Mouse (Mus musculus): ENCODE results near the gene Zfp609. TPM values are rescaled to one million over a fixed set of nuclear protein-coding genes. Genes with fewer than 3 reads are reported as not detected.

Zfp609 gene
- polyA plus RNA-seq, 1 experiment from 2014 or later = 6.4 TPM

DNA sequence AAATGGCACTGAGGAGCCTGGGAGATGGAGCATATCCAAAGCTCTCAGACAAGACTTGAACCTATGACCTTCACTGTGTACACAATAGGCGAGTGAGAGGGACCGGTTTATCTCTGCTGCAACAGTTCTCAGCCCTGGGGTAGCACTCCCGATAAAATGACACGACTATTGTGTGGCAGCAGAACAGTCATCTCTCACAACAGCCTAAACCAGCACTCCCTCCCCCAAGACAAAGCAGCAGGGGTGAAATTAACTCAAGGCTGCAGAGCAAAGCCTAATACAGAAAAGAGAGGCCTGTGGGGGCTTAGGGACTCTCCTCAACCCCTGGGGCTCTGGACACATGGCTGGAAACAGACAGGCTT lies 1.2 kb downstream of the Zfp609 start:
- Histone ChIP-seq H3K27ac (replicated peaks; ENCODE audit: low read depth, low read length) (peak overlapping the region; percentile 98), H3K9ac (ENCODE audit: low read depth, low read length) (peak overlapping the region; percentile 98), H3K4me3 (ENCODE audit: low read depth, low read length) (peak overlapping the region; percentile 88), H3K27me3 (replicated peaks; ENCODE audit: control insufficient read depth, insufficient read depth, low read length) (no peaks in the 10 kb centered on the region), H3K4me1 (ENCODE audit: control insufficient read depth, insufficient read depth, low read length) (peaks cover 31% of the 10 kb centered on the region), H3K4me2 (ENCODE audit: low read depth, low read length) (peak overlapping the region; percentile 65), H3K36me3 (ENCODE audit: control insufficient read depth, insufficient read depth, low read length) (no peaks in the 10 kb centered on the region), H3K9me3 (ENCODE audit: control insufficient read depth, low read length) (no peaks in the 10 kb centered on the region)
- no peak for ATAC-seq (ENCODE audit: low read depth)
- 4% methylated on average over 4 of the region's 4 CpGs for WGBS
- DNase-seq (ENCODE audit: low spot score) = peak; percentile 30

DNA sequence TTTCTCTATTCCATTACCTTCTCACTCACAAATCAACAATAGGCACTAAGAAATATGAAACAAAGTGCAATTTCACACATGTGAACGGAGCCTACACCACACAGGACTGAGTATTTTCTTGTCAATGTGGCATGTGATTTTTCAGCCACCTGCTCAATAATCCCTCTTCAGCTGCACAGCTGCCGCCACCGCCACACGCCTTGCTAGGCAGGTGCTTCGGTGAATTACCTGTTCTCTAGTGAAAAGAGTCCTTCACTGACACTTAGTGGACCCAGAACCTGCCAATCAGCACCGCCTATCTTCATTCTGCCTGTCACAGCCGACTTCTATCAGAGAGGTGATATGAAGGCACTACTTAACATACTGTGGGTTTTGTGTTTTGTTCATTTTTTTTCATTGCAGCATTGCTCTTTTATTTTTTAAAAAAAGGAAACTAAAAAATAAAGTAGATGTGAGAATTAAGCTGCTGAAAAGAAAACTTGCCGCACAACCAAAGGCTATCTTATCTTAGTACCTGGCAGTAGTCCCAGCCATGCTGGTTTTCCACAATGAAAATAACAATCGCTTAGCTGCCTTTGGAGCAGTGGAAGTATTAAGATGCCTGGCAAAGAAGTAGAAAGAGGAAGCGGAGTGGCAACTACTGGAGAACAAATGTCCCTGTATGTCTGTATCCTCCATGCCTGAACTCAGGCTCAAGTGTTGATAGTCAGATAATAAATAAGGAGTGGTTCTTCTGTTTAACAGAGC lies 3.5 kb downstream of the Zfp609 start:
- no peaks in the 10 kb centered on the region for H3K9me3 ChIP-seq (ENCODE audit: control insufficient read depth, low read length)
- H3K27ac ChIP-seq (replicated peaks; ENCODE audit: low read depth, low read length) = no peak overlapping the region
- DNase-seq (ENCODE audit: low spot score) = peak; percentile 51
- no peak overlapping the region for H3K9ac ChIP-seq (ENCODE audit: low read depth, low read length)
- no peak overlapping the region for H3K4me2 ChIP-seq (ENCODE audit: low read depth, low read length)
- peaks cover 31% of the 10 kb centered on the region for H3K4me1 ChIP-seq (ENCODE audit: control insufficient read depth, insufficient read depth, low read length)
- no peak overlapping the region for H3K4me3 ChIP-seq (ENCODE audit: low read depth, low read length)
- peak; percentile 0; the same call in 1 of the 2 replicates for ATAC-seq (ENCODE audit: low read depth)
- no peaks in the 10 kb centered on the region for H3K36me3 ChIP-seq (ENCODE audit: control insufficient read depth, insufficient read depth, low read length)
- WGBS = 61% methylated on average over 10 of the region's 10 CpGs
- no peaks in the 10 kb centered on the region for H3K27me3 ChIP-seq (replicated peaks; ENCODE audit: control insufficient read depth, insufficient read depth, low read length)

DNA sequence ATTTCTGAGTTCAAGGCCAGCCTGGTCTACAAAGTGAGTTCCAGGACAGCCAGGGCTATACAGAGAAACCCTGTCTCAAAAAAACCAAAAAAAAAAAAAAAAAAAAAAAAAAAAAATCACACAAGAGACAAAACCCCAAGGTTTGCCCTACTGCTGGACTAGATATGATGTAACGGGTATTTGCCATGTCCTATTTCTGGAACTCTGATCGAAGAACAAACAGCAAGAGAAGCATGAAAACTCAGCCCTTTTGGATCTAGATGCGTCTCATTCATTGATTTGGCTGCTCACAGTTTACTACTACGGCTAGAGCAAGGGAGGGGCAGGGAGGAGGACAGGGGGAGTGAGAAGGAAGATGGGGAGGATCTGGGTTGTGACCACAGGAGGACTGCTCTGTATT lies 5.4 kb downstream of the Zfp609 start:
- no peak for ATAC-seq (ENCODE audit: low read depth)
- no peaks in the 10 kb centered on the region for H3K27me3 ChIP-seq (replicated peaks; ENCODE audit: control insufficient read depth, insufficient read depth, low read length)

DNA sequence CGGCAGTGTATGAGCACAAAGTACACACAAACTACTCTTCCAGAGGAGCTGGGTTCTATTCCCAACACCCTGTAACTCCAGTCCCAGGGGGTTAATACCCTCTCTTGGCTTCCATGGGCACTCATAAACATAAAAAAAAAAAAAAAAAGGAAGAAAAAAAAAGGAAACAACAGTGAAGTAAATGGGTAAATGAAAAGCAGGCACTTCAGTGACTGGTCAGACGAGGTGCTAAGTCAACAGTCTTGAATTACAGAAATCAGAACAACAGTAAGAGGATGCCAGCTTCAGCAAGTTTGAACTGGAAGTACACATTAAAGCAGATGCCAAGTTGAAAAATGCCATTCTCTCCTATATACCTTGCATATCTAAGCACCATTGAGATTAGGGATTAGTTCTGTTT lies 7.1 kb downstream of the Zfp609 start:
- Histone ChIP-seq H3K27me3 (replicated peaks; ENCODE audit: control insufficient read depth, insufficient read depth, low read length) (no peaks in the 10 kb centered on the region), H3K9me3 (ENCODE audit: control insufficient read depth, low read length) (no peaks in the 10 kb centered on the region), H3K4me2 (ENCODE audit: low read depth, low read length) (no peak overlapping the region), H3K27ac (replicated peaks; ENCODE audit: low read depth, low read length) (no peak overlapping the region), H3K9ac (ENCODE audit: low read depth, low read length) (no peak overlapping the region), H3K4me1 (ENCODE audit: control insufficient read depth, insufficient read depth, low read length) (peaks cover 12% of the 10 kb centered on the region), H3K4me3 (ENCODE audit: low read depth, low read length) (no peak overlapping the region), H3K36me3 (ENCODE audit: control insufficient read depth, insufficient read depth, low read length) (0 out of 2 replicates have a peak, but pooled peaks cover 4% of the 10 kb centered on the region)
- DNase-seq (ENCODE audit: low spot score) (peak; percentile 27), ATAC-seq (ENCODE audit: low read depth) (no peak)
- 66% methylated on average over 2 of the region's 2 CpGs for WGBS

More for the DNA sequence above, 5.4 kb downstream of the Zfp609 start:
- Histone ChIP-seq H3K9me3 (ENCODE audit: control insufficient read depth, low read length) (no peaks in the 10 kb centered on the region), H3K4me1 (ENCODE audit: control insufficient read depth, insufficient read depth, low read length) (peaks cover 24% of the 10 kb centered on the region), H3K36me3 (ENCODE audit: control insufficient read depth, insufficient read depth, low read length) (no peaks in the 10 kb centered on the region), H3K4me3 (ENCODE audit: low read depth, low read length) (no peak overlapping the region), H3K9ac (ENCODE audit: low read depth, low read length) (no peak overlapping the region), H3K27ac (replicated peaks; ENCODE audit: low read depth, low read length) (no peak overlapping the region), H3K4me2 (ENCODE audit: low read depth, low read length) (no peak overlapping the region)
- DNase-seq (ENCODE audit: low spot score) = no peak
- WGBS = 89% methylated on average over 4 of the region's 4 CpGs

GRCm38 (mm10) chr9:65818402-65818801 lies 9.0 kb downstream of the Zfp609 start:
- DNase-seq (ENCODE audit: low spot score) (no peak), ATAC-seq (ENCODE audit: low read depth) (no peak)
- no peak overlapping the region for H3K9ac ChIP-seq (ENCODE audit: low read depth, low read length)
- H3K27me3 ChIP-seq (replicated peaks; ENCODE audit: control insufficient read depth, insufficient read depth, low read length) = no peaks in the 10 kb centered on the region
- no peaks in the 10 kb centered on the region for H3K4me1 ChIP-seq (ENCODE audit: control insufficient read depth, insufficient read depth, low read length)
- no peak overlapping the region for H3K4me3 ChIP-seq (ENCODE audit: low read depth, low read length)
- no peaks in the 10 kb centered on the region for H3K9me3 ChIP-seq (ENCODE audit: control insufficient read depth, low read length)
- WGBS = 63% methylated on average over 2 of the region's 2 CpGs
- peaks cover 12% of the 10 kb centered on the region; the same call in 1 of the 2 replicates for H3K36me3 ChIP-seq (ENCODE audit: control insufficient read depth, insufficient read depth, low read length)
- H3K27ac ChIP-seq (replicated peaks; ENCODE audit: low read depth, low read length) = no peak overlapping the region
- no peak overlapping the region for H3K4me2 ChIP-seq (ENCODE audit: low read depth, low read length)

DNA sequence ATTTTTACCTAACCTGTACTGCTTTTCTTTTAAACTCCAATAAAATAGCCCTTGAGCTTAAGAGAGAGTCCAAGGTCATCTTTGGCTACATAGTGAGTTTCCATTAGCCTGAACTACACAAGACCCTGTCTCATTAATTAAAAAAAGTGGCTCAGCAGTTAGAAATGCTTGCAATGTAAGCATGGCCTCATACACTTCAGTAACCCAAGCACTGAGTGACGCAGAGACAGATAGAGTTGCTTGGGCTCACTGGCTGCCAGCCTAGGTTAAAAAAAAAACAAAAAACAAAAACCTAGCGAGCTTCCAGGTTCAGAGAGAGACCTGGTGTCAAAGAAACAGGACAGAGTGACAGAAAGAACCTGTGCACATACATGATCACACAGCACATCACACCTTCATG lies 14.5 kb downstream of the Zfp609 start:
- no peak overlapping the region for H3K9ac ChIP-seq (ENCODE audit: low read depth, low read length)
- no peak overlapping the region for H3K27ac ChIP-seq (replicated peaks; ENCODE audit: low read depth, low read length)
- no peak overlapping the region for H3K4me2 ChIP-seq (ENCODE audit: low read depth, low read length)
- H3K36me3 ChIP-seq (ENCODE audit: control insufficient read depth, insufficient read depth, low read length) = peaks cover 12% of the 10 kb centered on the region; the same call in 1 of the 2 replicates
- H3K27me3 ChIP-seq (replicated peaks; ENCODE audit: control insufficient read depth, insufficient read depth, low read length) = no peaks in the 10 kb centered on the region
- H3K4me1 ChIP-seq (ENCODE audit: control insufficient read depth, insufficient read depth, low read length) = no peaks in the 10 kb centered on the region
- WGBS = 61% methylated on average over 2 of the region's 2 CpGs
- ATAC-seq (ENCODE audit: low read depth) (no peak), DNase-seq (ENCODE audit: low spot score) (no peak)
- H3K4me3 ChIP-seq (ENCODE audit: low read depth, low read length) = no peak overlapping the region
- H3K9me3 ChIP-seq (ENCODE audit: control insufficient read depth, low read length) = no peaks in the 10 kb centered on the region

DNA sequence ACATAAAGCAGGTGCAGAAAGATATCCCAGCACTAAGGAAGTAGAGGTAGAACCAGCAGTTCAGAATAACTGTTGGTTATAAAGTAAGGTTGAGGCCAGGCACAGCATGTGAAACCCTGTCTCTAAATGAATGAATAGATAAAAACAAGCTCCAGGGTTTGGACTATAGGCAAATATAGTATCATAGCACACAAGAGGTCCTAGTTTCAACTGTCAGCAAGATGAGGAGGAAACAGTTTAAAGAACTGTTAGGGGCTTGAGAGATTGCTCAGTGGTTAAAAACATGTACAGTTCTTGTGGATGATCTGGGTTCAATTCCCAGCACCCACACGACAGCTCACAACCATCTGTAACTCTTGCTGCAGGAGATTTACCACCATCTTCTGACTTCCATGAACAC lies 15.6 kb downstream of the Zfp609 start:
- 83% methylated on average over 1 of the region's 1 CpGs for WGBS
- Histone ChIP-seq H3K36me3 (ENCODE audit: control insufficient read depth, insufficient read depth, low read length) (peaks cover 11% of the 10 kb centered on the region; the same call in 1 of the 2 replicates), H3K4me3 (ENCODE audit: low read depth, low read length) (no peak overlapping the region), H3K9ac (ENCODE audit: low read depth, low read length) (no peak overlapping the region), H3K27ac (replicated peaks; ENCODE audit: low read depth, low read length) (no peak overlapping the region), H3K9me3 (ENCODE audit: control insufficient read depth, low read length) (no peaks in the 10 kb centered on the region), H3K4me2 (ENCODE audit: low read depth, low read length) (no peak overlapping the region), H3K4me1 (ENCODE audit: control insufficient read depth, insufficient read depth, low read length) (no peaks in the 10 kb centered on the region), H3K27me3 (replicated peaks; ENCODE audit: control insufficient read depth, insufficient read depth, low read length) (no peaks in the 10 kb centered on the region)
- ATAC-seq (ENCODE audit: low read depth) (no peak), DNase-seq (ENCODE audit: low spot score) (no peak)

- Histone ChIP-seq H3K4me2 (ENCODE audit: low read depth, low read length) (no peak overlapping the region), H3K27ac (replicated peaks; ENCODE audit: low read depth, low read length) (no peak overlapping the region), H3K9ac (ENCODE audit: low read depth, low read length) (no peak overlapping the region), H3K9me3 (ENCODE audit: control insufficient read depth, low read length) (no peaks in the 10 kb centered on the region), H3K36me3 (ENCODE audit: control insufficient read depth, insufficient read depth, low read length) (no peaks in the 10 kb centered on the region), H3K4me1 (ENCODE audit: control insufficient read depth, insufficient read depth, low read length) (no peaks in the 10 kb centered on the region), H3K27me3 (replicated peaks; ENCODE audit: control insufficient read depth, insufficient read depth, low read length) (no peaks in the 10 kb centered on the region), H3K4me3 (ENCODE audit: low read depth, low read length) (no peak overlapping the region)
- DNase-seq (ENCODE audit: low spot score) (no peak), ATAC-seq (ENCODE audit: low read depth) (no peak)
- 68% methylated on average over 1 of the region's 1 CpGs for WGBS
Observed at GRCm38 (mm10) chr9:65807818-65808217, 19.5 kb downstream of the Zfp609 start.

DNA sequence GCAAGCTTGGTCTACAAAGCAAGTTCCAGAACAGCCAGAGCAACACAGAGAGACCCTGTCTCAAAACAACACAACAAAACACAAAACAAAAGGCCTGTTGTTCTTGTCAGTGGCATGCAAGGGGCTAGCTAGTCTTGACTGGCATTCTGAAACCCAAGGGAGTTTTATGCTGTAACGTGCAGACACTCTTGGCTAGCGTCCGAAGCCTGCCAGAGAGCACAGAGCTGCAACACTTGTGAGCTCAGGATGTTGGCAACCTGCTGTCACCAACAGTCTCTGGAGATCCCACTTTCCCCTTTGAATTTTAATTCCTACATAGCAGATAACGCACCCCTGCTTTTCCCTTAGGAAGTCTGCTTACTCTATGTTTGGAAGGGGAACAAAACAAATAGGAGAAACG lies 20.1 kb downstream of the Zfp609 start:
- Histone ChIP-seq H3K36me3 (ENCODE audit: control insufficient read depth, insufficient read depth, low read length) (no peaks in the 10 kb centered on the region), H3K9ac (ENCODE audit: low read depth, low read length) (no peak overlapping the region), H3K27ac (replicated peaks; ENCODE audit: low read depth, low read length) (no peak overlapping the region), H3K9me3 (ENCODE audit: control insufficient read depth, low read length) (no peaks in the 10 kb centered on the region), H3K4me1 (ENCODE audit: control insufficient read depth, insufficient read depth, low read length) (no peaks in the 10 kb centered on the region), H3K4me2 (ENCODE audit: low read depth, low read length) (no peak overlapping the region), H3K4me3 (ENCODE audit: low read depth, low read length) (no peak overlapping the region), H3K27me3 (replicated peaks; ENCODE audit: control insufficient read depth, insufficient read depth, low read length) (no peaks in the 10 kb centered on the region)
- WGBS = 43% methylated on average over 5 of the region's 5 CpGs
- ATAC-seq (ENCODE audit: low read depth) (no peak), DNase-seq (ENCODE audit: low spot score) (no peak)
